In genomic region chr19:31177279-31177922, GRCm38 (mm10) we compare ENCODE assay signal across 16 mouse cellular contexts.
"Had no signal": no experiment of that assay in that cellular context is flagged by ENCODE, and none has a peak within 500 bp of the region (broad histone marks: within the 10 kb centered on the region; RNA-seq: fewer than 3 reads in every experiment).

No protein-coding gene starts in this region.

- H3K27ac ChIP-seq: liver, embryonic 14.5 days; midbrain, embryonic 13.5 days; midbrain, embryonic 15.5 days; neural tube, embryonic 12.5 days had no signal

- H3K4me1 ChIP-seq: midbrain, embryonic 13.5 days; midbrain, embryonic 15.5 days; neural tube, embryonic 12.5 days had no signal

- H3K36me3 ChIP-seq: midbrain, embryonic 13.5 days; midbrain, embryonic 15.5 days; neural tube, embryonic 12.5 days had no signal

- H3K4me2 ChIP-seq: lung, embryonic 14.5 days; midbrain, embryonic 11.5 days; midbrain, embryonic 13.5 days; midbrain, embryonic 15.5 days; neural tube, embryonic 12.5 days had no signal

- H3K4me3 ChIP-seq: megakaryocyte, embryonic 14.5 days; midbrain, embryonic 13.5 days; midbrain, embryonic 15.5 days; neural tube, embryonic 12.5 days had no signal

- ATAC-seq: midbrain, embryonic 13.5 days; midbrain, embryonic 15.5 days had no signal

- H3K9ac ChIP-seq: liver, embryonic 14.5 days; lung, embryonic 14.5 days; midbrain, embryonic 13.5 days; midbrain, embryonic 15.5 days; neural tube, embryonic 12.5 days had no signal

- H3K27me3 ChIP-seq: megakaryocyte, embryonic 14.5 days; midbrain, embryonic 13.5 days; midbrain, embryonic 15.5 days; neural tube, embryonic 12.5 days had no signal

- H3K9me3 ChIP-seq: megakaryocyte, embryonic 14.5 days; midbrain, embryonic 13.5 days; midbrain, embryonic 15.5 days; neural tube, embryonic 12.5 days had no signal

- DNase-seq: lung, adult 18-20 months; lung, embryonic 14.5 days; lung, postnatal 10 days; lung, postnatal 4 days; right cerebral cortex, postnatal 25 days; right cerebral cortex, postnatal 4 days; spleen, adult 18-20 months; thymus, adult 2 months; thymus, postnatal 25 days; thymus, postnatal 4 days had no signal
